Mouse (Mus musculus): ENCODE data around the gene Sept7. TPM values are rescaled to one million over a fixed set of nuclear protein-coding genes. Genes with fewer than 3 reads are reported as not detected.

Gene Sept7
- 389 TPM for polyA plus RNA-seq (2017; shearing (Covaris generic))

DNA sequence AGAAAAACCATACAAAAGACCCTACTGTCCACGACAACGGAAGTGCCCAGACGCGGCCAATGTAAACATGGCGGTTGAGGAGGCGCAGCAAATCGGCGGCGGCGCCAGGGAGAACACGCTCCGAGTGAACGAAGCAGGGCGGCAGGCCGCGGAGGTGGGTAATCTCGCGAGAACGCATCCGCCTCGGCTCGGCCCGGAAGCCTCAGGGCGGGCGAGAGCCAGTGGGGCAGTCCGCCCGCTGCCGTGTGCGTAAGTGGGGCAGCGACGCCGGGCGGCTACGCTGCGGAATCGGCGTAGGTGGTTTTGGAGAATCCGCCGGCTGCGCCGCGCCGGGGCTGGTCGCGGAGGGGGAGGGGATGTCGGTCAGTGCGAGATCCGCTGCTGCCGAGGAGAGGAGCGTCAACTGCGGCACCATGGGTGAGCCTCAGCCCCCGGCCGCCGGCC lies at the start of gene Sept7:
Sept7 (plus strand) TSS at position 157 of the 444 bp plus-strand sequence.

Other genes with a start within 250 kb of the Sept7 start
- not detected for gene Gm10181, start 163.0 kb upstream of the Sept7 start, polyA plus RNA-seq (2017; shearing (Covaris generic))
- gene Herpud2, start 100.6 kb upstream of the Sept7 start, polyA plus RNA-seq (2017; shearing (Covaris generic)), result 6.8 TPM
- 0.42 TPM for gene Eepd1, start 229.1 kb downstream of the Sept7 start, polyA plus RNA-seq (2017; shearing (Covaris generic))

Measured in CD4-positive, CD25-positive, alpha-beta regulatory T cell, adult 9 weeks (primary cell).